Mouse (Mus musculus) thymus, postnatal 4 days (tissue): ENCODE results near the gene Marveld2.
A peak's percentile ranks its signal among the peaks of the same experiment; 100 is the strongest.

Experiments used
- DNase-seq: peaks from one replicate; pipeline ENCODE4 v3.0.0; 2021

Marveld2 gene

GRCm38 (mm10) chr13:100597284-100597683 is 19.5 kb downstream of the Marveld2 start:
- no peak for DNase-seq

DNA sequence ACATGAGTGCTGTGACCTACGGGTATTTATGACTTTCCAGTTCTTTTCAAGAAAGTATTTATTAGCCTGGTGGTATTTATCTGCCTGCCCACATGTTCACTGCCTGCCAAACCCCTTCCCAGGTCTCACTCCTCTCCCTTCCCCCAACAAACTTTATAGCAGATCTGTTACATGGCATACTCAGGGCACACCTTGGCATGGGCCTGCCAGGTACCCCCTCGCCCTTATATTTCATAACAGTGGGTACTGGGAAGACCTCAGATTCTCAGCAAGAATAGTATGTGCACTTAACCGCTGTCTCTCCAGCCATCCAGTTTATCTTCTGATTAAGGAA is 21.3 kb downstream of the Marveld2 start:
- no peak for DNase-seq

DNA sequence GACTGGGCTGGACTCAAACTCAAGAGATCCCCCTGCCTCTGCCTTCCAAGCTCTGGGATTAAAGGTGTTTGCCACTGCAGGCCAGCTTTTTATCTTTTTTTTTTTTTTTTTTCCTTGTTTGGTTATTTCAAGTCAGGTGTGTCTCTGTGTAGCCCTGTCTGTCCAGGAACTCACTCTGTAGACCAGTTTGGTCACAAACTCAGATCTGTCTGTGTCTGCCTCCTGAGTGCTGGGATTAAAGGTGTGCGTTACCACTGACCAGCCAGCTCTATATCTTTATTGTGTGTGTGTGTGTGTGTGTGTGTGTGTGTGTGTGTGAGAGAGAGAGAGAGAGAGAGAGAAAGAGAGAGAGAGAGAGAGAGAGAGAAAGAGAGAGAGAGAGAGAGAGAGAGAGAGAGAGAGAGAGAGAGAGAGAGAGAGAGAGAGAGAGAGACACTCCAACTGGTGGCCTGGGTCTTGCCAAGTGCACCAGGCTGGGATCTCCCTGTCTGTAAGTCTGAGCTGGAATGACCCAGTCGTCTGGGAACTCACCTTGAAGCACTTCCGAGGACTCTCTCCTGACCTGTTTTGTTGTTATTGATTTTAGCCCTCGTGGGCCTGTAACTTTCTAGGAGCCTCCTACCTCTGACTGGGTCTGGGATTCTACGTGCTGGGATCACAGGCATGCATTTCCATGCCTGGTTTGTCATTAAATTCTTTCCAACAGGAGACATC is 21.8 kb downstream of the Marveld2 start:
- DNase-seq, result no peak

- peak; percentile 51 for DNase-seq
These were observed 22.6 kb downstream of the Marveld2 start for GRCm38 (mm10) chr13:100594041-100594792.

GRCm38 (mm10) chr13:100588646-100589045 is 28.1 kb downstream of the Marveld2 start:
- no peak for DNase-seq

DNA sequence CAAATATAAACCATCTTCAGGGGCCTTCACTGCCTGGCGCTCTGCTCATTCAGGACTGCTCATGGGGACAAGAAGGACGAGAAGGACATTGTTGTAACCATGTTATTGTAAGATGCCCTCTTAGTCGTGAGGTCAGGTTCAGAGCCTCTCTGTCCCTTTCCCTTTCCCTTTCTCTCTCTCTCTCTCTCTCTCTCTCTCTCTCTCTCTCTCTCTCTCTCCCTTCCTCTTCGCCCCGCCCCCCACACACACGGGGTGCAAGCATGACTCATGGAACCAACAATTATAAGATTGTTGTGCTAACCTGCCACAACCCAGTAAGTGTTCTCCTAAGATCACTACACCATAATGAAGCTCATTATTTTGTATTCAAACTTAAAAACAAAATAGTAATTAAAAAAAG is 34.6 kb downstream of the Marveld2 start:
- no peak for DNase-seq

DNA sequence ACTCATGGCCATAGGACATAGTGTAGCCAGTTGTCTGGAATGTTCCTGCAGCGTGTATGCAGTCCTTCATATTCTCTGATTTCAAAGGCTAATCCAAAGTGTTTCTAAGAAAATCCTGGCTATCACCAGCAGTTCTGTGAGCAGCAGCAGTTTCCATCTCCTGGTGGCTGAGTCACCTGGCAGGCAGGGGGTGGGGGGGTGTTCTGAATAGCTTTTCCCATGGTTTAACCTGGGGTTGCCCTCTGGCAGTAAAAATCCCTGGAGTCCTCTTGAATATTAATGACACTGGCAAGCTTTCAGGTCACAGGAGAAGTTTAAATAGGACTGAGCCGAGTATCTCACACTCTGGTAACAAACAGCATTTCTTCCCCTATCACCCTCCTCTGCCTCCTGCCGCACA is 35.1 kb downstream of the Marveld2 start:
- no peak for DNase-seq

GRCm38 (mm10) chr13:100579951-100580350 is 36.8 kb downstream of the Marveld2 start:
- DNase-seq, result no peak

GRCm38 (mm10) chr13:100579220-100579619 is 37.6 kb downstream of the Marveld2 start:
- DNase-seq, result no peak

DNA sequence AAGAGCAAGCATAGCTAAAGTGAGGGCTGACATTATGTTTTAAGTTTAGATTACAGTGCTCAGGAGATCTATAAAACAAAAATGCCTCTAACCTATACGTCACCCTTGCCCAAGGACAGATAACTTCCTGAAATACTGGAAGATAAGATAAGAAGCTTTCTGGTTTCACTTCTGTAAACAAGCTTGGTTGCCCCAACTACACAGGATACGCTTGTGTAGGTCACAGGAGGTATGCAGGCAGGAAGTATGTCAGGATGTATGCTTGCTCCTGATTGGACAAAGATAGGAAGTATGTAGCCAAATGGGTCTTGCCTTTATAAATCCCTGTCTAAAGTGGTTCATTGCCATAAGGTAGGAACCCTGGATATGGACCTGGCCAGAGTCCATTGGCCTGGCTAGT is 40.8 kb downstream of the Marveld2 start:
- DNase-seq, result no peak

GRCm38 (mm10) chr13:100570713-100571112 is 46.1 kb downstream of the Marveld2 start:
- DNase-seq, result peak; percentile 14

- DNase-seq, result no peak
These were observed 48.4 kb downstream of the Marveld2 start for GRCm38 (mm10) chr13:100568359-100568758.

DNA sequence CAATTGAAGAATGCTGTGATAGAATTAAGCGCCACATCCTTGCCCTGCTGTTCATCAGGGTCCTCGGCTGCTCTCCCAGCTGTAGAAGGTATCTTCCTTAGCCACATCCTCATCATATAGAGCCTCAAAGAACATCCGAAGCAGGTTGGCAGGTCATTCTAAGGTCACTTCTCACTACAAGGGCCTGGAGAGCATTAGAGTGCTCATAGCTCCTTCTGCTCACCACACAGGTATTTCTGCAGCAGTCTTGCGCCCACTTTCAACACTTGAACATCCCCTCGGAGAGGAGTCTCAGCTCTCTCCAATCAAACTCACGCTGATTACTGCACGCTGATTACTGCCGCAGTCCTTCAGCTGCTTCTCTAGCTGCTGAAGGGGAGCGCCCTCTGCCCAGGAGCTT is 57.3 kb downstream of the Marveld2 start:
- DNase-seq, result no peak

GRCm38 (mm10) chr13:100557011-100557410 is 59.8 kb downstream of the Marveld2 start:
- no peak for DNase-seq

DNA sequence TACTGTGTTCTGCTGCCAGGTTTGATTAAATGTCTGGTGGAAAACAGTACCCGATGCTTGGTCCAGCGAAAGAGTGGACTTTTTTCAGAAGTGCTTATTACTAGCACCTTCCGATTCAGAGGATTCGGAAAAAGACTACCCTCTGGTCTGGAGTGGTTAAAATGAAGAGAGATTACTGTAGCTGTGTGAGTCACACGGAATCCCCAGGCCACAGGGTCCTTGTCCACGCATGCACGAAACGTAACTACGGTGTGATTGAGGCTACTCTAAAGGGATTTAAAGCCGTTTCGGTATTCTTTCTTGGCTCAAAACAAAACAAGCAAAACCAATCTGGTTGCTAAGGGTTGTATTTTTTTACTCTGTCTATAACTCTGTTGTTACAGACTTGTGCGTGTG is 63.7 kb downstream of the Marveld2 start:
- DNase-seq, result no peak

GRCm38 (mm10) chr13:100552369-100553041 is 64.3 kb downstream of the Marveld2 start, which contains the start of gene Ocln:
Gene Ocln, minus strand, starts transcription at chr13:100552718.
- peak; percentile 18 for DNase-seq

DNA sequence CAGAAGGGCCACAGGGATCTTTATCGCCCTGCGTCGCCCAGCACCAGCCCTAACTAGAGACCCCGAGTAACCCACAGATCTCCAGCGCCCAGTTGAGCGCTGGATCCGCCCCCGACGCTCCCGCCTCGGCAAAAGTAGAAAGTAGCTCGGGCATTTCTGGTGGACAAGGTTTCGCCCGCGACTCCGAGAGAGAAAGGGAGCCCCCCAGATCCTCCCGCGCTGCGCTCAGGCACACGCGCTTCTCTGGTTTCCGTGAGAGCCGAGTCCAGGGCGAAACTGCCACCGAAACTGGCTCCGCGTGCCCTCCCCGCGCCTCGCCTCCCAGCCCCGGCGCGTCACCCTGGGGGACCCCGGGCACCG is 64.8 kb downstream of the Marveld2 start:
- no peak for DNase-seq

DNA sequence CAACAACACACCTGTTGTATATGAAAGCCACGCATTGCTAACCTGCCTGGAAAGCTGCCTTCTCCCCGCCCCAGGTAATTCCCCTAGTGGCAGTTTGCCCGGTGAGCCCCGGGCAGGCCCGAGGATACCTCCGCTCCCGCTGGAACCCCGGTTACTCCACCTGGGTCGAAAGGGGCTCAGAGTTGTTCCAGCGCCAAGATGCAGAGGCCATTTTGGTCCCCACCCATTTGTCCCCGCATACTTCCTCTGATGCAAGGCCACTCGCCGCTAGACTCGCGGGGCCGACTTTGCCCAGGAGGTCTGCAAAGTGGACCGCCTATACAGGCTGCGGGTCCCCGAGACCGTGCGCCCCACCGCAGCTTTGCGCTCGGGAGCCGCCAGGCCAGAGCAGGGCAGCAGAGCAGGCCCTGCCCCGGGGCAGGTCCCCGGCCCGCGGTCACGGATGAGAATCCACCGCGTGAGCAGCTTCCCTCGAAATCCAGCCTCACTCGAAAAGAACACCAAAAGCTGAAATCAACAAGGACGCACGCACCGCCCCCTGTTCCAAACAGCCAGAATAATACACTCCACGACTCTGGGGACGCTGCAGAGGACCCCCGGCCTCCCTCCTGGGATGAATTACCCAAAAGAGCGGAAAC is 65.3 kb downstream of the Marveld2 start:
- DNase-seq, result no peak

GRCm38 (mm10) chr13:100547269-100547668 is 69.5 kb downstream of the Marveld2 start:
- no peak for DNase-seq
